Mouse (Mus musculus) limb, embryonic 14.5 days (tissue): Measurements from ENCODE around the gene Pold2. TPM values are rescaled to one million over a fixed set of nuclear protein-coding genes. Genes with fewer than 3 reads are reported as not detected.

Experiments
- ATAC-seq: fragments of 200-750 bp; cut with Nextera tagmentation; 2 replicates; pipeline ENCODE4 v1.8.0; 2017; ENCODE audit warnings: low read depth, moderate number of reproducible peaks, moderate TSS enrichment; ENCODE audit not compliant: low FRiP score
- DNase-seq: peaks from one replicate; pipeline ENCODE4 v3.0.0-alpha.2; 2015; ENCODE audit warnings: low spot score
- H3K27ac ChIP-seq: fragments of 300-500 bp; sonication (generic); replicated peaks from 2 replicates; pipeline ENCODE4 v1.5.1; 2014; ENCODE audit warnings: low read depth, mild to moderate bottlenecking, low read length, moderate library complexity, mixed read lengths
- H3K27me3 ChIP-seq: fragments of 300-500 bp; sonication (generic); 2 replicates; pipeline ENCODE4 v1.6.1; 2014; ENCODE audit warnings: low read length, mixed read lengths; ENCODE audit not compliant: control insufficient read depth, insufficient read depth
- H3K36me3 ChIP-seq: fragments of 300-500 bp; sonication (generic); 2 replicates; pipeline ENCODE4 v1.6.1; 2014; ENCODE audit warnings: mild to moderate bottlenecking, low read length, moderate library complexity, mixed read lengths; ENCODE audit not compliant: control insufficient read depth, insufficient read depth
- H3K4me1 ChIP-seq: fragments of 300-500 bp; sonication (generic); 2 replicates; pipeline ENCODE4 v1.6.1; 2014; ENCODE audit warnings: antibody characterized with exemption, low read length, mixed read lengths; ENCODE audit not compliant: control insufficient read depth, insufficient read depth
- H3K4me2 ChIP-seq: fragments of 300-500 bp; sonication (generic); replicated peaks from 2 replicates; pipeline ENCODE4 v1.6.1; 2014; ENCODE audit warnings: low read depth, mild to moderate bottlenecking, low read length, moderate library complexity; ENCODE audit not compliant: severe bottlenecking
- H3K4me3 ChIP-seq: fragments of 300-500 bp; sonication (generic); replicated peaks from 2 replicates; pipeline ENCODE4 v1.5.1; 2014; ENCODE audit warnings: low read length
- H3K9ac ChIP-seq: fragments of 300-500 bp; sonication (generic); 2 replicates; pipeline ENCODE4 v1.6.1; 2014; ENCODE audit warnings: mild to moderate bottlenecking, low read depth, low read length, moderate library complexity; ENCODE audit not compliant: severe bottlenecking
- H3K9me3 ChIP-seq: fragments of 300-500 bp; sonication (generic); 2 replicates; pipeline ENCODE4 v1.6.1; 2016; ENCODE audit warnings: low read length; ENCODE audit not compliant: control insufficient read depth
- POLR2A ChIP-seq: fragments of 200-500 bp; IDR thresholded peaks from 2 replicates; pipeline ENCODE4 v1.8.0; 2012; ENCODE audit warnings: inconsistent platforms, mild to moderate bottlenecking, moderate library complexity, borderline replicate concordance; ENCODE audit not compliant: insufficient read depth, insufficient read length; ENCODE audit errors: extremely low read depth
- WGBS: fragments of 180-500 bp; shearing (Covaris S2); extraction: QIAGEN DNeasy Blood & Tissue Kit; methylation state at CpG from one replicate; pipeline ENCODE4 v1.1.7; 2014; 5-methylcytosine and 5-hydroxymethylcytosine counted together
- polyA plus RNA-seq, 2 experiments: library from polyadenylated mRNA; depleted of rRNA in 1 of 2; stranded (reverse) in 1 of 2; unstranded in 1 of 2; fragments of >200 nt; fragmentation: Nextera tagmentation in 1 of 2; extraction: Ambion mirVana in 1 of 2; gene quantifications; 2 replicates each; pipeline versions ENCODE4 v1.2.1 to v1.2.3; 2012 to 2014

The Pold2 gene
- polyA plus RNA-seq, 2 experiments = 95.8 to 158 TPM

GRCm38 (mm10) chr11:5904357-5904756 is 26.3 kb upstream of the Pold2 start:
- TF ChIP-seq POLR2A = no peak
- no peak overlapping the region for H3K4me3 ChIP-seq
- H3K9me3 ChIP-seq = no peaks in the 10 kb centered on the region
- H3K4me2 ChIP-seq = no peak overlapping the region
- 80% methylated on average over 19 of the region's 19 CpGs for WGBS
- peaks cover 15% of the 10 kb centered on the region for H3K4me1 ChIP-seq
- no peaks in the 10 kb centered on the region for H3K36me3 ChIP-seq
- DNase-seq = no peak
- no peak for ATAC-seq
- no peak overlapping the region for H3K9ac ChIP-seq
- no peak overlapping the region for H3K27ac ChIP-seq
- no peaks in the 10 kb centered on the region for H3K27me3 ChIP-seq

GRCm38 (mm10) chr11:5903844-5904243 is 25.8 kb upstream of the Pold2 start:
- no peak for ATAC-seq
- DNase-seq = no peak
- Histone ChIP-seq H3K4me3 (no peak overlapping the region), H3K9ac (no peak overlapping the region), H3K36me3 (no peaks in the 10 kb centered on the region), H3K9me3 (no peaks in the 10 kb centered on the region), H3K27me3 (no peaks in the 10 kb centered on the region), H3K4me2 (no peak overlapping the region), H3K27ac (no peak overlapping the region), H3K4me1 (peaks cover 15% of the 10 kb centered on the region)
- 79% methylated on average over 2 of the region's 2 CpGs for WGBS
- TF ChIP-seq POLR2A = no peak

- H3K4me3 ChIP-seq = peak overlapping the region; percentile 46
- peak overlapping the region; percentile 80 for H3K4me2 ChIP-seq
- H3K9ac ChIP-seq = peak overlapping the region; percentile 54
- ATAC-seq (0 out of 2 replicates have a peak, but pooled peaks have one; percentile 7), DNase-seq (no peak)
- peaks cover 7% of the 10 kb centered on the region; the same call in 1 of the 2 replicates for H3K27me3 ChIP-seq
- H3K4me1 ChIP-seq = peaks cover 18% of the 10 kb centered on the region
- no peaks in the 10 kb centered on the region for H3K36me3 ChIP-seq
- H3K9me3 ChIP-seq = no peaks in the 10 kb centered on the region
- TF ChIP-seq POLR2A = no peak
- WGBS = 14% methylated on average over 6 of the region's 6 CpGs
- no peak overlapping the region for H3K27ac ChIP-seq
These were observed 24.3 kb upstream of the Pold2 start for GRCm38 (mm10) chr11:5902390-5902789.

- 0 out of 2 replicates have a peak, but pooled peaks have one; percentile 10 for TF ChIP-seq POLR2A
- 3% methylated on average over 27 of the region's 32 CpGs for WGBS
- DNase-seq = peak; percentile 76
- no peaks in the 10 kb centered on the region for H3K9me3 ChIP-seq
- H3K27ac ChIP-seq = no peak overlapping the region
- H3K9ac ChIP-seq = peak overlapping the region; percentile 54
- ATAC-seq = peak; percentile 81
- peak overlapping the region; percentile 46 for H3K4me3 ChIP-seq
- peaks cover 22% of the 10 kb centered on the region for H3K4me1 ChIP-seq
- H3K36me3 ChIP-seq = no peaks in the 10 kb centered on the region
- peaks cover 10% of the 10 kb centered on the region; the same call in 1 of the 2 replicates for H3K27me3 ChIP-seq
- peak overlapping the region; percentile 80 for H3K4me2 ChIP-seq
These were observed 23.9 kb upstream of the Pold2 start for GRCm38 (mm10) chr11:5901950-5902349.

GRCm38 (mm10) chr11:5901320-5901719 is 23.2 kb upstream of the Pold2 start:
- no peak for ATAC-seq
- Histone ChIP-seq H3K4me2 (peak overlapping the region; percentile 80), H3K27ac (no peak overlapping the region), H3K4me1 (peaks cover 22% of the 10 kb centered on the region), H3K36me3 (no peaks in the 10 kb centered on the region), H3K4me3 (peak overlapping the region; percentile 46), H3K9ac (peak overlapping the region; percentile 54), H3K27me3 (peaks cover 10% of the 10 kb centered on the region; the same call in 1 of the 2 replicates), H3K9me3 (no peaks in the 10 kb centered on the region)
- no peak for DNase-seq
- TF ChIP-seq POLR2A = no peak
- 9% methylated on average over 3 of the region's 3 CpGs for WGBS
